Mouse (Mus musculus) midbrain, postnatal 0 days (tissue): Measurements from ENCODE around the gene Clcn3. TPM values are rescaled to one million over a fixed set of nuclear protein-coding genes. Genes with fewer than 3 reads are reported as not detected.

ENCODE experiments used
- ATAC-seq: fragments of 200-750 bp; cut with Nextera tagmentation; 2 replicates; pipeline ENCODE4 v1.8.0; 2017; ENCODE audit warnings: moderate number of reproducible peaks, mild to moderate bottlenecking, moderate TSS enrichment, moderate library complexity; ENCODE audit not compliant: low FRiP score
- DNase-seq: peaks from one replicate; pipeline ENCODE4 v3.0.0-alpha.2; 2015; ENCODE audit warnings: low spot score
- H3K27ac ChIP-seq: fragments of 300-500 bp; sonication (generic); 2 replicates; pipeline ENCODE4 v1.5.1; 2014; ENCODE audit warnings: low read depth, mild to moderate bottlenecking, low read length, mixed read lengths
- H3K27me3 ChIP-seq: fragments of 300-500 bp; sonication (generic); 2 replicates; pipeline ENCODE4 v1.6.1; 2014; ENCODE audit warnings: low read length, control low read depth, mixed read lengths; ENCODE audit not compliant: insufficient read depth
- H3K36me3 ChIP-seq: fragments of 300-500 bp; sonication (generic); 2 replicates; pipeline ENCODE4 v1.6.1; 2014; ENCODE audit warnings: low read length, control low read depth, mixed read lengths; ENCODE audit not compliant: insufficient read depth
- H3K4me1 ChIP-seq: fragments of 300-500 bp; sonication (generic); 2 replicates; pipeline ENCODE4 v1.6.1; 2014; ENCODE audit warnings: mild to moderate bottlenecking, control low read depth, antibody characterized with exemption, low read length, mixed read lengths; ENCODE audit not compliant: insufficient read depth
- H3K4me2 ChIP-seq: fragments of 300-500 bp; sonication (generic); 2 replicates; pipeline ENCODE4 v1.6.1; 2014; ENCODE audit warnings: low read depth, mild to moderate bottlenecking, low read length, mixed read lengths; ENCODE audit not compliant: poor library complexity, severe bottlenecking
- H3K4me3 ChIP-seq: fragments of 300-500 bp; sonication (generic); 2 replicates; pipeline ENCODE4 v1.5.1; 2014; ENCODE audit warnings: low read depth, mild to moderate bottlenecking, low read length, moderate library complexity
- H3K9ac ChIP-seq: fragments of 300-500 bp; sonication (generic); replicated peaks from 2 replicates; pipeline ENCODE4 v1.6.1; 2014; ENCODE audit warnings: mild to moderate bottlenecking, low read length, moderate library complexity, mixed read lengths; ENCODE audit not compliant: poor library complexity, severe bottlenecking
- H3K9me3 ChIP-seq: fragments of 300-500 bp; sonication (generic); 2 replicates; pipeline ENCODE4 v1.6.1; 2016; ENCODE audit warnings: low read length, control low read depth
- CTCF ChIP-seq: IDR thresholded peaks from 2 replicates; pipeline ENCODE4 v1.5.1; 2016; ENCODE audit warnings: antibody characterized with exemption, mild to moderate bottlenecking
- WGBS: fragments of 180-500 bp; shearing (Covaris S2); extraction: QIAGEN DNeasy Blood & Tissue Kit; methylation state at CpG from one replicate; pipeline ENCODE4 v1.1.7; 2014; 5-methylcytosine and 5-hydroxymethylcytosine counted together
- polyA plus RNA-seq: library from polyadenylated mRNA; unstranded; fragments of >200 nt; fragmentation: Nextera tagmentation; extraction: Ambion mirVana; gene quantifications from 2 replicates; pipeline ENCODE4 v1.2.1, GENCODE M21; 2015
- total RNA-seq: library from RNA; depleted of rRNA; stranded (reverse); fragments of >200 nt; gene quantifications from 2 replicates; pipeline ENCODE4 v1.2.3, GENCODE M21; 2014

The Clcn3 gene
- total and polyA plus RNA-seq, 2 experiments from 2014 or later = 79.5 to 96.5 TPM

DNA sequence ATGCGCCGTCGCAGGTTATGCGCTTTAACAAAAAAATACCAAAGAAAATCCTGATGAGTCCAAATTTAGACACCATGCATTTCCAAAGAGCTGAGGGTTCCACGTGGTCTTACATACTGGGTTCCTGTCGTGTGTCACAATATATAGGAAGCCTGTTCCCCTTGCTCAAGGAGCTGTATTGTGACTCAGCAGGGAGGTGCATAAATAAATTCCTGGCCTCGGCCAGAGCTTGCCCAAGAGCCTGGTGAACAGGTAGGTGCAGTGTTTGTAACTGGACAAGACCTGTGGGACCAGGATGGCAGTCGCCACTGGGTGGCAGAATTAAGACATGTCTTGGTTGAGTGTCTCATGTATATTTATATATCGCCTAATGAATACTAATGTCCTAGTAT lies 584 bp upstream of the Clcn3 start:
- Histone ChIP-seq H3K4me2 (peak overlapping the region; percentile 88), H3K4me3 (peak overlapping the region; percentile 89), H3K9me3 (no peaks in the 10 kb centered on the region), H3K4me1 (peaks cover 9% of the 10 kb centered on the region; the same call in 1 of the 2 replicates), H3K9ac (peak overlapping the region; percentile 80), H3K36me3 (no peaks in the 10 kb centered on the region), H3K27ac (peak overlapping the region; percentile 85), H3K27me3 (no peaks in the 10 kb centered on the region)
- TF ChIP-seq CTCF = peak; percentile 76
- 5% methylated on average over 9 of the region's 9 CpGs for WGBS
- peak; percentile 73 for DNase-seq
- ATAC-seq = peak; percentile 63

- no peak overlapping the region for H3K9ac ChIP-seq
- no peak overlapping the region for H3K27ac ChIP-seq
- peak overlapping the region; percentile 89; the same call in 1 of the 2 replicates for H3K4me3 ChIP-seq
- DNase-seq (no peak), ATAC-seq (no peak)
- H3K4me1 ChIP-seq = peaks cover 9% of the 10 kb centered on the region; the same call in 1 of the 2 replicates
- WGBS = 58% methylated on average over 1 of the region's 1 CpGs
- peak overlapping the region; percentile 88 for H3K4me2 ChIP-seq
- H3K27me3 ChIP-seq = no peaks in the 10 kb centered on the region
- TF ChIP-seq CTCF = no peak
- H3K36me3 ChIP-seq = no peaks in the 10 kb centered on the region
- H3K9me3 ChIP-seq = no peaks in the 10 kb centered on the region
Measured at GRCm38 (mm10) chr8:60981388-60981787, 1.7 kb downstream of the Clcn3 start.

DNA sequence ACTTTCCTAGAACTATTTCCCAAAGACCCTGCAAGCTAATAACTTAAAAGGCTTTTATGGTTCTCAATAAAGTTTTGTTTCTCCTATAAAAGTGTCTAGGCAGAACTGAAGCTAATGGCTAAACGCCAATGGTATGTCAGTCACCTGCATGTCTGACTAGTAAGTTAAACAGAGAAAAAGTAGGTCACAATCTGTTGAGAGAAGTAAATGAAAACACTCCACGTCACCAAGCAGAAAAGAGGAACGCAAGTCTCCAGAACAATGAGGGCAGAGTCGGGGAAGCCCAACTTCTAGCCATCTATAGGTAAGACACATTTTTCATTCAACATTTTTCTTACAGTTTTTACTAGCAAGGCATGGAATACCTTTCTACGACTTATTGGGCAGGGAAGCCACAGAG lies 4.6 kb downstream of the Clcn3 start:
- WGBS = 77% methylated on average over 5 of the region's 5 CpGs
- no peak overlapping the region for H3K27ac ChIP-seq

DNA sequence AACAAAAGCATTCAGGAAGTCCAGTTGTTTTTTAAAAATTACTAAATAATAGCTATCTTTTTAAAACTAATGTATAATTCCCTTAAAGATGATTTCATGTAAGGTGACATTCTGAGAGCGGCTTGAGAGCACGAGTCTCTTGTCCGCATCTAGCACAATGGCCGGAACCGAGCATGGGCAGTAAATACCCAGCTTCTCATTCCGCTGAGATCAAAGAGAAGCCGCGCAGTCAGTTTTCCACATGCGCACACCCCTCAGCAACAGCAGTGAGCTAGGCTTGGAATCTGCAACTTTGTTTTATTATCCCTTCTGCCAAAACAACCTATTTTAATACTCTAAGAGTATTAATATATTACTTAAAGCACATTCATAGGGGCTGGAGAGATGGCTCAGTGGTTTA lies 6.3 kb downstream of the Clcn3 start:
- no peak for DNase-seq
- no peak for ATAC-seq

More for the DNA sequence above, 4.6 kb downstream of the Clcn3 start:
- Histone ChIP-seq H3K4me3 (no peak overlapping the region), H3K4me2 (no peak overlapping the region), H3K9ac (no peak overlapping the region), H3K4me1 (peaks cover 9% of the 10 kb centered on the region; the same call in 1 of the 2 replicates), H3K36me3 (no peaks in the 10 kb centered on the region), H3K27me3 (no peaks in the 10 kb centered on the region), H3K9me3 (no peaks in the 10 kb centered on the region)
- no peak for TF ChIP-seq CTCF
- ATAC-seq = no peak
- DNase-seq = no peak

GRCm38 (mm10) chr8:60974837-60975236 lies 8.3 kb downstream of the Clcn3 start:
- TF ChIP-seq CTCF = no peak
- no peak for DNase-seq
- H3K4me3 ChIP-seq = no peak overlapping the region
- H3K9me3 ChIP-seq = no peaks in the 10 kb centered on the region
- no peaks in the 10 kb centered on the region for H3K4me1 ChIP-seq
- 87% methylated on average over 2 of the region's 2 CpGs for WGBS
- no peak overlapping the region for H3K27ac ChIP-seq
- ATAC-seq = no peak
- no peaks in the 10 kb centered on the region for H3K27me3 ChIP-seq
- no peaks in the 10 kb centered on the region for H3K36me3 ChIP-seq
- no peak overlapping the region for H3K9ac ChIP-seq
- H3K4me2 ChIP-seq = no peak overlapping the region

More for the DNA sequence above, 6.3 kb downstream of the Clcn3 start:
- Histone ChIP-seq H3K9ac (no peak overlapping the region), H3K4me2 (no peak overlapping the region), H3K27me3 (no peaks in the 10 kb centered on the region), H3K4me3 (no peak overlapping the region), H3K36me3 (no peaks in the 10 kb centered on the region), H3K9me3 (no peaks in the 10 kb centered on the region), H3K4me1 (peaks cover 8% of the 10 kb centered on the region; the same call in 1 of the 2 replicates), H3K27ac (no peak overlapping the region)
- 77% methylated on average over 9 of the region's 9 CpGs for WGBS
- TF ChIP-seq CTCF = no peak

GRCm38 (mm10) chr8:60973448-60973847 lies 9.7 kb downstream of the Clcn3 start:
- H3K4me1 ChIP-seq = no peaks in the 10 kb centered on the region
- 85% methylated on average over 2 of the region's 2 CpGs for WGBS
- DNase-seq (no peak), ATAC-seq (no peak)
- no peak overlapping the region for H3K4me2 ChIP-seq
- no peak for TF ChIP-seq CTCF
- H3K9me3 ChIP-seq = no peaks in the 10 kb centered on the region
- no peak overlapping the region for H3K4me3 ChIP-seq
- no peaks in the 10 kb centered on the region for H3K27me3 ChIP-seq
- H3K27ac ChIP-seq = no peak overlapping the region
- no peaks in the 10 kb centered on the region for H3K36me3 ChIP-seq
- H3K9ac ChIP-seq = no peak overlapping the region
